Mouse (Mus musculus): Measurements from ENCODE around the gene Wnt9a. TPM values are rescaled to one million over a fixed set of nuclear protein-coding genes. Genes with fewer than 3 reads are reported as not detected.

Wnt9a gene
- total RNA-seq, 2 experiments from 2014 or later: 12.8 to 15.4 TPM

Small RNAs within 50 kb of the gene (microRNA-seq; reads per million reads assigned to microRNA genes)
- not detected for gene Gm24756

Other genes with a start within 250 kb of the Wnt9a start
- 100 to 1,000 TPM; 462 to 554 TPM for gene Obscn, start 170.5 kb upstream of the Wnt9a start, total RNA-seq (2021)
- gene Iba57, start 143.2 kb upstream of the Wnt9a start, total RNA-seq (2021): 10 to 100 TPM in 1 of 2 experiments, 1 to 10 TPM in 1; 9.9 to 10.0 TPM
- gene Gjc2, start 123.7 kb upstream of the Wnt9a start, total RNA-seq (2021): 1 to 10 TPM; 1.7 to 2.1 TPM
- gene Guk1, start 114.7 kb upstream of the Wnt9a start, total RNA-seq (2021): 10 to 100 TPM; 27.4 to 29.9 TPM
- gene Mrpl55, start 104.4 kb upstream of the Wnt9a start, total RNA-seq (2021): 10 to 100 TPM; 29.8 to 35.1 TPM
- 1 to 10 TPM; 7.8 to 8.1 TPM for gene 2310033P09Rik, start 98.6 kb upstream of the Wnt9a start, total RNA-seq (2021)
- 100 to 1,000 TPM; 264 to 267 TPM for gene Arf1, start 78.7 kb upstream of the Wnt9a start, total RNA-seq (2021)
- not detected for gene Wnt3a, start 16.2 kb upstream of the Wnt9a start, total RNA-seq (2021)
- not detected for gene Prss38, start 68.7 kb downstream of the Wnt9a start, total RNA-seq (2021)
- 10 to 100 TPM in 1 of 2 experiments, 1 to 10 TPM in 1; 8.5 to 10.0 TPM for gene Jmjd4, start 143.1 kb downstream of the Wnt9a start, total RNA-seq (2021)
- gene Snap47, start 144.3 kb downstream of the Wnt9a start, total RNA-seq (2021): 10 to 100 TPM; 34.8 to 40.9 TPM
- gene Zfp867, start 165.5 kb downstream of the Wnt9a start, total RNA-seq (2021): 1 to 10 TPM; 5.7 to 6.1 TPM
- gene Zkscan17, start 219.8 kb downstream of the Wnt9a start, total RNA-seq (2021): 10 to 100 TPM; 21.1 to 22.0 TPM
- under 1 TPM; 0.47 to 0.69 TPM for gene Nlrp3, start 234.6 kb downstream of the Wnt9a start, total RNA-seq (2021)